Mouse (Mus musculus) small intestine, adult 2 months (tissue): ENCODE results near the gene Ms4a7.

Experiments used
- CTCF ChIP-seq: fragments of 200-500 bp; IDR thresholded peaks from 2 replicates; pipeline ENCODE4 v1.5.1; 2012; ENCODE audit warnings: low read depth, mild to moderate bottlenecking, control low read depth, inconsistent platforms, low read length, moderate library complexity, mixed read lengths; ENCODE audit not compliant: insufficient replicate concordance, insufficient read length; ENCODE audit errors: extremely low read depth
- POLR2A ChIP-seq: fragments of 200-500 bp; IDR thresholded peaks from 2 replicates; pipeline ENCODE4 v1.6.1; 2012; ENCODE audit warnings: low read depth, mild to moderate bottlenecking, control low read depth, inconsistent platforms, low read length, moderate library complexity

DNA sequence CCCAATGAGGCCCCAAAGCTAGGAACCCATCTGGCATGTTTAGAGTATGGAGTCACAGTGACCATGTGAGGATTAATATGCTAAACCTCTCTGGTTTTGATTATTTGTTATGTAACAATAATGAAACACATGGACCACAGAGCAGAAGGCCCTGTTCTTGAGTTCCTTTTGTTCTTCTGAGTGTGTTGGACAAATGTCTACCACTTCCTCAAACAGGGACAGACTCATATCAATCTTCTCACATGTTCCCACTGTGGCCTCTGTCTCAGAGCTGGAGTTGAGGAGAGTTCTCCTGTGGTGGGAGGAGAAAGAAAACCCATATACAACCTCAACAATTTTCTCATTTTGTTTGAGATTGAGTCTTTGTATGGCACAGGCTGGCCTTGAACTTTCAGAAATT lies 7.2 kb upstream of the Ms4a7 start:
- TF ChIP-seq POLR2A (no peak), CTCF (no peak)
